Mouse (Mus musculus) lung, postnatal 0 days (tissue): ENCODE measurements at regions not wholly inside any gene's neighbourhood (a gene's known extent, or its start where the extent isn't known, plus 50 kb on each side); places are given as distances from the start of the nearest gene placed in this dataset.

Experiments
- ATAC-seq: fragments of 200-750 bp; cut with Nextera tagmentation; 2 replicates; pipeline ENCODE4 v1.8.0; 2017; ENCODE audit warnings: moderate library complexity
- DNase-seq: peaks from one replicate; pipeline ENCODE4 v3.0.0-alpha.2; 2016; ENCODE audit warnings: low spot score
- H3K27ac ChIP-seq: fragments of 300-500 bp; sonication (generic); 2 replicates; pipeline ENCODE4 v1.5.1; 2014; ENCODE audit warnings: antibody characterized with exemption, mild to moderate bottlenecking, low read length, mixed read lengths
- H3K27me3 ChIP-seq: fragments of 300-500 bp; sonication (generic); replicated peaks from 2 replicates; pipeline ENCODE4 v1.6.1; 2014; ENCODE audit warnings: low read length, mixed read lengths; ENCODE audit not compliant: insufficient read depth
- H3K36me3 ChIP-seq: fragments of 300-500 bp; sonication (generic); 2 replicates; pipeline ENCODE4 v1.6.1; 2014; ENCODE audit warnings: low read length, mixed read lengths; ENCODE audit not compliant: insufficient read depth
- H3K4me1 ChIP-seq: fragments of 300-500 bp; sonication (generic); 2 replicates; pipeline ENCODE4 v1.6.1; 2014; ENCODE audit warnings: antibody characterized with exemption, low read depth, low read length, mixed read lengths; ENCODE audit not compliant: insufficient read depth
- H3K4me2 ChIP-seq: fragments of 300-500 bp; sonication (generic); replicated peaks from 2 replicates; pipeline ENCODE4 v1.6.1; 2014; ENCODE audit warnings: low read depth, mild to moderate bottlenecking, low read length, moderate library complexity, mixed read lengths
- H3K4me3 ChIP-seq: fragments of 300-500 bp; sonication (generic); 2 replicates; pipeline ENCODE4 v1.5.1; 2014; ENCODE audit warnings: low read depth, low read length
- H3K9ac ChIP-seq: fragments of 300-500 bp; sonication (generic); replicated peaks from 2 replicates; pipeline ENCODE4 v1.6.1; 2014; ENCODE audit warnings: low read depth, mild to moderate bottlenecking
- H3K9me3 ChIP-seq: fragments of 300-500 bp; sonication (generic); 2 replicates; pipeline ENCODE4 v1.6.1; 2016; ENCODE audit warnings: low read length, mixed read lengths
- CTCF ChIP-seq: IDR thresholded peaks from 2 replicates; pipeline ENCODE4 v1.5.1; 2016; ENCODE audit warnings: antibody characterized with exemption, mild to moderate bottlenecking
- EP300 ChIP-seq: IDR thresholded peaks from 2 replicates; pipeline ENCODE4 v1.6.1; 2016; ENCODE audit warnings: antibody characterized with exemption, mild to moderate bottlenecking, control low read depth
- WGBS: fragments of 180-500 bp; shearing (Covaris S2); extraction: QIAGEN DNeasy Blood & Tissue Kit; methylation state at CpG from one replicate; pipeline ENCODE4 v1.1.7; 2014; 5-methylcytosine and 5-hydroxymethylcytosine counted together

- Histone ChIP-seq H3K9me3 (no peaks in the 10 kb centered on the region), H3K4me2 (no peak overlapping the region), H3K27me3 (no peaks in the 10 kb centered on the region), H3K4me1 (no peaks in the 10 kb centered on the region), H3K36me3 (no peaks in the 10 kb centered on the region), H3K9ac (no peak overlapping the region), H3K4me3 (no peak overlapping the region), H3K27ac (no peak overlapping the region)
- no peak for TF ChIP-seq EP300
- no peak for TF ChIP-seq CTCF
- ATAC-seq = no peak
- DNase-seq = no peak
- WGBS = 42% methylated on average over 5 of the region's 5 CpGs
These were observed 508.9 kb upstream of the Arpp21 start for GRCm38 (mm10) chr9:112744616-112745015.

GRCm38 (mm10) chr9:112743871-112744590 is 508.3 kb upstream of the Arpp21 start:
- H3K9me3 ChIP-seq = no peaks in the 10 kb centered on the region
- DNase-seq = no peak
- no peaks in the 10 kb centered on the region for H3K4me1 ChIP-seq
- H3K4me3 ChIP-seq = no peak overlapping the region
- no peaks in the 10 kb centered on the region for H3K36me3 ChIP-seq
- ATAC-seq = no peak
- H3K9ac ChIP-seq = no peak overlapping the region
- H3K27ac ChIP-seq = no peak overlapping the region
- TF ChIP-seq CTCF (no peak), EP300 (no peak)
- WGBS = 42% methylated on average over 1 of the region's 1 CpGs
- no peak overlapping the region for H3K4me2 ChIP-seq
- no peaks in the 10 kb centered on the region for H3K27me3 ChIP-seq

- Histone ChIP-seq H3K27ac (no peak overlapping the region), H3K4me2 (no peak overlapping the region), H3K36me3 (no peaks in the 10 kb centered on the region), H3K27me3 (no peaks in the 10 kb centered on the region), H3K4me1 (no peaks in the 10 kb centered on the region), H3K9ac (no peak overlapping the region), H3K9me3 (no peaks in the 10 kb centered on the region), H3K4me3 (no peak overlapping the region)
- TF ChIP-seq CTCF = no peak
- no peak for TF ChIP-seq EP300
- DNase-seq = no peak
- no peak for ATAC-seq
These were observed 500.0 kb upstream of the Arpp21 start for GRCm38 (mm10) chr9:112735761-112736160.

- no peak for ATAC-seq
- no peaks in the 10 kb centered on the region for H3K4me1 ChIP-seq
- TF ChIP-seq CTCF = no peak
- TF ChIP-seq EP300 = no peak
- no peaks in the 10 kb centered on the region for H3K36me3 ChIP-seq
- 41% methylated on average over 8 of the region's 8 CpGs for WGBS
- no peak overlapping the region for H3K9ac ChIP-seq
- no peak overlapping the region for H3K4me3 ChIP-seq
- no peak for DNase-seq
- H3K27me3 ChIP-seq = no peaks in the 10 kb centered on the region
- H3K9me3 ChIP-seq = no peaks in the 10 kb centered on the region
- H3K27ac ChIP-seq = no peak overlapping the region
- H3K4me2 ChIP-seq = no peak overlapping the region
These were observed 489.8 kb upstream of the Arpp21 start for GRCm38 (mm10) chr9:112725523-112725922.

DNA sequence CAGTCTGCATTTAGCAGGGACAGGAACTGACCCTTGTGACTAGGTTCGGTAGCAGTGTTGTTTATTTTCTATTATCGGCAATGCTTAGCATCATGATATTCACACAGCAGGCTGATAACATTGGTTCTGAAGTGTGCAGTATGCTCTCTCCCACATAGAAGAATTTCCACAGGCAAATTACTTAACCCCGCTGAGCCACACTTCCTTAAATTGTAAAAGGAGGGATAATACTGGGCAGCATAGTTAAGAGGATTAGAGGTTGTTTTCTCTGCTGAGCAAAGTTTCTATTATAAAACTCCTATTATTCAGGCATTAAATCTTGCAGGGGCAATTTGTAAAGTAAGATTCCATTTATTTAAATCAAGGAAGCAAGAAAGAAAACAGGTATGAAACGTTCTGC is 489.4 kb upstream of the Arpp21 start:
- no peaks in the 10 kb centered on the region for H3K4me1 ChIP-seq
- no peak overlapping the region for H3K4me3 ChIP-seq
- H3K9me3 ChIP-seq = no peaks in the 10 kb centered on the region
- no peak overlapping the region for H3K27ac ChIP-seq
- no peaks in the 10 kb centered on the region for H3K36me3 ChIP-seq
- ATAC-seq = no peak
- 44% methylated on average over 4 of the region's 4 CpGs for WGBS
- no peak overlapping the region for H3K9ac ChIP-seq
- TF ChIP-seq EP300 (no peak), CTCF (no peak)
- H3K4me2 ChIP-seq = no peak overlapping the region
- DNase-seq = no peak
- no peaks in the 10 kb centered on the region for H3K27me3 ChIP-seq

DNA sequence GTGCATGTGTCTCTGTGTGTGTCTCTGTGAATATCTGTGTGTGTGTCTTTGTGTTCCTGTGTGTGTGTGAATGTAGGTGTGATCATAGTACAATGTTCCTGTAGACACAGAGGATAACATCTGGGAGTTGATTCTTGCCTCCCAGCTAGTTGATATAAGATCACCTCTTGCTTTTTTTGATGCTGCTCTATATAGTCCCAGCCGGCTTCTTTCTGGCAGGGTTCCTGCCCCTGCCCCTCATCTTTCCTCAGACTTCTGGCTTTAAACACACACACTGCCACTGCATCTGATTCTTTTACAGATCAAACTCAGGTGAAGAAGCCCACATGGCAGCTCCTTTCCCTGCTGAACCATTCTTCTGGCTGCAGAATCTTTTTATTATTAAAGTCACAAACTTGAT is 487.6 kb upstream of the Arpp21 start:
- Histone ChIP-seq H3K4me2 (no peak overlapping the region), H3K36me3 (no peaks in the 10 kb centered on the region), H3K27ac (no peak overlapping the region), H3K9ac (no peak overlapping the region), H3K4me1 (no peaks in the 10 kb centered on the region), H3K4me3 (no peak overlapping the region), H3K9me3 (no peaks in the 10 kb centered on the region), H3K27me3 (no peaks in the 10 kb centered on the region)
- TF ChIP-seq EP300 = no peak
- TF ChIP-seq CTCF = no peak
- DNase-seq (no peak), ATAC-seq (no peak)
- WGBS = 50% methylated on average over 1 of the region's 1 CpGs

DNA sequence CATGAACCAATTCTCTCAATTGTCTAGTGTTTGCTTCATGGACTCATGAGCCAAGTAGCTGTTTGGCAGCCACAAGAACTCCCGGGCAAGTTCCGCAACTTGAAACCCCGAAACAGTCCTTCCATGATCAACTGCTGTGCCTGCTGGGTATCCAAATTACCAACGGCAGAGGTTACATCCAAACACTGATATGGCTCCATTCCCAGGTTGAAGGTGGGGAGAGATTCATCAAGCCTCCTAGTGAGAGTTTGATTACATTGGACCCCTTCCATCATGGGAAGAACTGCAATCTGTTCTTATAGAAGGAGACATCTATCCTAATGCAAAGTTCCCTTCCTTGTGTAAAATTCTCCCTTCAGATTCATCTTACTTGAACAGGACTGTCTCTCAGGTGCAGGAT is 486.8 kb upstream of the Arpp21 start:
- TF ChIP-seq EP300 (no peak), CTCF (no peak)
- H3K27ac ChIP-seq = no peak overlapping the region
- no peaks in the 10 kb centered on the region for H3K9me3 ChIP-seq
- no peak for ATAC-seq
- H3K4me1 ChIP-seq = no peaks in the 10 kb centered on the region
- no peak overlapping the region for H3K9ac ChIP-seq
- H3K36me3 ChIP-seq = no peaks in the 10 kb centered on the region
- H3K4me2 ChIP-seq = no peak overlapping the region
- DNase-seq = no peak
- H3K27me3 ChIP-seq = no peaks in the 10 kb centered on the region
- 72% methylated on average over 4 of the region's 4 CpGs for WGBS
- H3K4me3 ChIP-seq = no peak overlapping the region
